Mouse (Mus musculus) forebrain, embryonic 12.5 days (tissue): ENCODE measurements around the gene 1700102P08Rik. TPM values are rescaled to one million over a fixed set of nuclear protein-coding genes. Genes with fewer than 3 reads are reported as not detected.

Experiments used
- ATAC-seq: fragments of 200-750 bp; cut with Nextera tagmentation; 2 replicates; pipeline ENCODE4 v1.8.0; 2017; ENCODE audit warnings: moderate TSS enrichment; ENCODE audit not compliant: low FRiP score
- H3K27ac ChIP-seq: fragments of 300-500 bp; sonication (generic); 2 replicates; pipeline ENCODE4 v1.5.1; 2016; ENCODE audit warnings: mild to moderate bottlenecking
- H3K27me3 ChIP-seq: fragments of 300-500 bp; sonication (generic); 2 replicates; pipeline ENCODE4 v1.6.1; 2016; ENCODE audit warnings: mild to moderate bottlenecking
- H3K36me3 ChIP-seq: fragments of 300-500 bp; sonication (generic); replicated peaks from 2 replicates; pipeline ENCODE4 v1.6.1; 2016; ENCODE audit warnings: mild to moderate bottlenecking
- H3K4me1 ChIP-seq: fragments of 300-500 bp; sonication (generic); 2 replicates; pipeline ENCODE4 v1.6.1; 2016
- H3K4me2 ChIP-seq: fragments of 300-500 bp; sonication (generic); 2 replicates; pipeline ENCODE4 v1.6.1; 2016; ENCODE audit warnings: mild to moderate bottlenecking, moderate library complexity
- H3K4me3 ChIP-seq: fragments of 300-500 bp; sonication (generic); replicated peaks from 2 replicates; pipeline ENCODE4 v1.5.1; 2016; ENCODE audit warnings: mild to moderate bottlenecking
- H3K9ac ChIP-seq: fragments of 300-500 bp; sonication (generic); 2 replicates; pipeline ENCODE4 v1.6.1; 2016; ENCODE audit warnings: mild to moderate bottlenecking
- H3K9me3 ChIP-seq: fragments of 300-500 bp; sonication (generic); 2 replicates; pipeline ENCODE4 v1.6.1; 2016
- WGBS: fragments of 180-500 bp; shearing (Covaris S2); methylation state at CpG from one replicate; pipeline ENCODE4 v1.1.7; 2016; 5-methylcytosine and 5-hydroxymethylcytosine counted together
- polyA plus RNA-seq: library from polyadenylated mRNA; unstranded; fragments of >200 nt; fragmentation: Nextera tagmentation; extraction: Ambion mirVana; gene quantifications from 2 replicates; pipeline ENCODE4 v1.2.1, GENCODE M21; 2016

1700102P08Rik gene
- 1.8 and 1.9 TPM in 2 replicates for polyA plus RNA-seq

GRCm38 (mm10) chr9:108392676-108393075, at the start of gene 1700102P08Rik:
Gene 1700102P08Rik (plus strand): TSS chr9:108392805.
- Histone ChIP-seq H3K9ac (no peak within 1 kb of the TSS), H3K9me3 (no peaks in the 10 kb centered on the region), H3K36me3 (peaks cover 59% of the 10 kb centered on the region), H3K4me1 (no peaks in the 10 kb centered on the region), H3K27ac (no peak within 1 kb of the TSS), H3K4me3 (no peak within 1 kb of the TSS), H3K4me2 (no peak within 1 kb of the TSS), H3K27me3 (no peaks in the 10 kb centered on the region)
- ATAC-seq, result no peak
- 49% methylated on average over 18 of the region's 18 CpGs for WGBS

DNA sequence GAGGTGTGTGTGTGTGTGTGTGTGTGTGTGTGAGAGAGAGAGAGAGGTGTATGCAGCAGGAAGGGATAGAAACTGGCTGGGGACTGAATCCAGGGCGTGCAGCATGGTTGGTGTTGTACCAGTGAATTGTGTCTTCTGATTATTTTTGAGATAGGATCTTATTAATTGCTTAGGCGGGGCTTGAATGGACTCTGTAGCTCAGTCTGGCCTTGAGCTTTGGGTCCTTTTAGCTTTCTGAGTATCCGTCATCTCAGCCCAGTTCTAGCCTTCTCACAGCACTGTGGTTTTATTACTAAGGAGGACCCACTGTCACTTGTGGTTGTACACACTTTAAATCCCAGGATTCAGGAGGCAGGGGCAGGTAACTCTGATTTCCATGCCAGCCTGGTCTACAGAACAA, 49.3 kb upstream of the 1700102P08Rik start:
- Histone ChIP-seq H3K36me3 (no peaks in the 10 kb centered on the region; the same call in 1 of the 2 replicates), H3K9me3 (no peaks in the 10 kb centered on the region), H3K27ac (no peak overlapping the region), H3K4me2 (no peak overlapping the region), H3K9ac (no peak overlapping the region), H3K27me3 (no peaks in the 10 kb centered on the region), H3K4me1 (peaks cover 28% of the 10 kb centered on the region), H3K4me3 (no peak overlapping the region)
- 89% methylated on average over 3 of the region's 3 CpGs for WGBS
- ATAC-seq, result no peak

- Histone ChIP-seq H3K36me3 (no peaks in the 10 kb centered on the region; the same call in 1 of the 2 replicates), H3K4me1 (peaks cover 28% of the 10 kb centered on the region), H3K27me3 (no peaks in the 10 kb centered on the region), H3K9ac (no peak overlapping the region), H3K9me3 (no peaks in the 10 kb centered on the region), H3K27ac (no peak overlapping the region), H3K4me3 (no peak overlapping the region), H3K4me2 (no peak overlapping the region)
- ATAC-seq, result no peak
- WGBS, result 88% methylated on average over 1 of the region's 1 CpGs
Observed at GRCm38 (mm10) chr9:108343835-108344234, 48.8 kb upstream of the 1700102P08Rik start.

- no peak for ATAC-seq
- no peaks in the 10 kb centered on the region for H3K27me3 ChIP-seq
- 87% methylated on average over 4 of the region's 4 CpGs for WGBS
- H3K4me1 ChIP-seq, result peaks cover 34% of the 10 kb centered on the region
- H3K4me2 ChIP-seq, result no peak overlapping the region
- H3K9ac ChIP-seq, result no peak overlapping the region
- H3K4me3 ChIP-seq, result no peak overlapping the region
- H3K36me3 ChIP-seq, result no peaks in the 10 kb centered on the region; the same call in 1 of the 2 replicates
- H3K27ac ChIP-seq, result no peak overlapping the region
- no peaks in the 10 kb centered on the region for H3K9me3 ChIP-seq
Observed at GRCm38 (mm10) chr9:108344471-108344870, 48.1 kb upstream of the 1700102P08Rik start.

GRCm38 (mm10) chr9:108347024-108347423, 45.6 kb upstream of the 1700102P08Rik start:
- 5% methylated on average over 11 of the region's 11 CpGs for WGBS
- peaks cover 22% of the 10 kb centered on the region for H3K4me1 ChIP-seq
- no peaks in the 10 kb centered on the region for H3K9me3 ChIP-seq
- H3K27ac ChIP-seq, result peak overlapping the region; percentile 97
- no peaks in the 10 kb centered on the region for H3K27me3 ChIP-seq
- H3K9ac ChIP-seq, result peak overlapping the region; percentile 85
- peak overlapping the region; percentile 89 for H3K4me3 ChIP-seq
- ATAC-seq, result no peak; the same call in 1 of the 2 replicates
- H3K4me2 ChIP-seq, result peak overlapping the region; percentile 87
- peaks cover 23% of the 10 kb centered on the region for H3K36me3 ChIP-seq

- H3K4me1 ChIP-seq, result peaks cover 22% of the 10 kb centered on the region
- no peaks in the 10 kb centered on the region for H3K9me3 ChIP-seq
- H3K4me2 ChIP-seq, result peak within 1 kb of the TSS; percentile 87
- peak within 1 kb of the TSS; percentile 85 for H3K9ac ChIP-seq
- WGBS, result under 1% methylated on average over 73 of the region's 75 CpGs
- no peaks in the 10 kb centered on the region for H3K27me3 ChIP-seq
- H3K36me3 ChIP-seq, result peaks cover 30% of the 10 kb centered on the region
- peak within 1 kb of the TSS; percentile 89 for H3K4me3 ChIP-seq
- H3K27ac ChIP-seq, result peak within 1 kb of the TSS; percentile 97
- ATAC-seq, result peak; percentile 96
Observed at GRCm38 (mm10) chr9:108347540-108348289, 44.9 kb upstream of the 1700102P08Rik start, which contains the start of gene Usp4. Gene Usp4 (plus strand): TSS chr9:108347853.

- Histone ChIP-seq H3K4me3 (peak overlapping the region; percentile 89), H3K4me2 (peak overlapping the region; percentile 87), H3K9me3 (no peaks in the 10 kb centered on the region), H3K36me3 (peaks cover 35% of the 10 kb centered on the region), H3K4me1 (peaks cover 22% of the 10 kb centered on the region), H3K27ac (peak overlapping the region; percentile 97), H3K9ac (peak overlapping the region; percentile 85), H3K27me3 (no peaks in the 10 kb centered on the region)
- 9% methylated on average over 14 of the region's 14 CpGs for WGBS
- no peak for ATAC-seq
Observed at GRCm38 (mm10) chr9:108348290-108348680, 44.3 kb upstream of the 1700102P08Rik start.

DNA sequence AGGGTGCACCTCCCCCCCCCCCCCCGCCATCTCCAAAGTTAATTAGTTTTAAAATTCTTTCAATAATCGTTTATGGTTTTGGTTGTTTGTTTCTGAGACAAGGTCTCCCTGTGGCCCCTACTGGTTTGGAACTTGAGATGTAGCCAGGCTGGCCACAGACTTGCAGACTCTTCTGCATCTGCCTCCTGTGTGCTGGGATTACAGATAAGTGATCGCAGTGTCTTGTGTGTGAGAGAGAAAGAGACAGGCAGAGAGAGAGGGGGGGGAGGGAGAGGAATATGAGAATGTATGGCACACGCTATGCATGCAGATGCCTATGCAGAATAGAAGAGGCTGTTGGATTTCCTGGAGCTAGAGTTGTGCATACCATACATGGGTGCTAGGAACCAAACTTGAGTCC, 42.9 kb upstream of the 1700102P08Rik start:
- H3K4me2 ChIP-seq, result no peak overlapping the region
- H3K36me3 ChIP-seq, result peaks cover 50% of the 10 kb centered on the region
- no peak for ATAC-seq
- no peak overlapping the region for H3K4me3 ChIP-seq
- WGBS, result 99% methylated on average over 3 of the region's 4 CpGs
- no peaks in the 10 kb centered on the region for H3K27me3 ChIP-seq
- H3K9me3 ChIP-seq, result no peaks in the 10 kb centered on the region
- H3K9ac ChIP-seq, result no peak overlapping the region
- peaks cover 22% of the 10 kb centered on the region for H3K4me1 ChIP-seq
- no peak overlapping the region for H3K27ac ChIP-seq

DNA sequence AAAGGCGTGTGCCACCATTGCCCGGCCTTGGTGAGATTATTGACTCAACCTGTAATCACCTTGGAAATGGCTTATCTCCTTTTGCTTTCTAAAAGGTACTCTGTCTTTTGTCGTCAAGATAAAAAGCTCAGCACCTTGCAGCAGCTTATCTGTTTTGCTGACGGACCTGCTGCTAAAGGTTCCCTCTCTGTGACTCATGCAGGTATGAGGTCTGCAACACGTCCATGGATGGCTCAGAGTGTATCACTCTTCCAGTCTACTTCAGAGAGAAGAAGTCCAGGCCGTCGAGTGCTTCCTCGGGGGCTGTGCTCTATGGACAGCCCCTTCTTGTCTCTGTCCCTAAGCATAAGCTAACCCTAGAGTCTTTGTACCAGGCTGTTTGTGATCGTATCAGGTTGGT, 14.4 kb upstream of the 1700102P08Rik start:
- Histone ChIP-seq H3K27me3 (no peaks in the 10 kb centered on the region), H3K9ac (no peak overlapping the region), H3K27ac (no peak overlapping the region), H3K4me3 (no peak overlapping the region), H3K4me2 (no peak overlapping the region), H3K36me3 (peaks cover 94% of the 10 kb centered on the region), H3K4me1 (no peaks in the 10 kb centered on the region), H3K9me3 (no peaks in the 10 kb centered on the region)
- 93% methylated on average over 9 of the region's 9 CpGs for WGBS
- no peak for ATAC-seq

DNA sequence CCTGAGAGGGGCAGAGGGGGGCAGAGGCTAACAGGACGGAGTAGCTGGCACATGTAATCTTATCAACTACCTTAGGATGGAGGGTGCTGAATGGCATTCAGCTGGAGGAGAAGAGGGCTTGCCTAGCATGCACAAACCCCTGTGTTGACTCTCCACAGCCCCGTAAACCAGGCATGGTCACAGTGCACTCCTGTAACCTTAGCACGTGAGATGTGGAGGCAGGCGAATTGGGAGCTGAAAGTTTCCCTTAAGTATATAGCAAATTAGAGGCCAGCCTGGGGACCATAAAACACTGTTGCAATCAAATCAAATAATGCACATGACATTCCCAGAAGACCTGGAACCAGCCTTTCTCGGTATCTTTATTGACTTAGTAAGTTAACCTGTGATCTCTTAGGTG, 13.9 kb upstream of the 1700102P08Rik start:
- no peak overlapping the region for H3K4me2 ChIP-seq
- no peak overlapping the region for H3K9ac ChIP-seq
- no peak overlapping the region for H3K4me3 ChIP-seq
- H3K27ac ChIP-seq, result no peak overlapping the region
- peaks cover 94% of the 10 kb centered on the region for H3K36me3 ChIP-seq
- no peak for ATAC-seq
- H3K4me1 ChIP-seq, result no peaks in the 10 kb centered on the region
- H3K9me3 ChIP-seq, result no peaks in the 10 kb centered on the region
- WGBS, result 94% methylated on average over 5 of the region's 5 CpGs
- no peaks in the 10 kb centered on the region for H3K27me3 ChIP-seq

GRCm38 (mm10) chr9:108379294-108379693, 13.3 kb upstream of the 1700102P08Rik start:
- Histone ChIP-seq H3K4me3 (no peak overlapping the region), H3K4me1 (no peaks in the 10 kb centered on the region), H3K36me3 (peaks cover 94% of the 10 kb centered on the region), H3K9ac (no peak overlapping the region), H3K9me3 (no peaks in the 10 kb centered on the region), H3K27ac (no peak overlapping the region), H3K4me2 (no peak overlapping the region), H3K27me3 (no peaks in the 10 kb centered on the region)
- no peak for ATAC-seq
- WGBS, result 84% methylated on average over 4 of the region's 4 CpGs

GRCm38 (mm10) chr9:108381382-108381781, 11.2 kb upstream of the 1700102P08Rik start:
- H3K4me1 ChIP-seq, result no peaks in the 10 kb centered on the region
- no peak for ATAC-seq
- peaks cover 96% of the 10 kb centered on the region for H3K36me3 ChIP-seq
- H3K9ac ChIP-seq, result no peak overlapping the region
- no peak overlapping the region for H3K4me3 ChIP-seq
- H3K4me2 ChIP-seq, result no peak overlapping the region
- no peaks in the 10 kb centered on the region for H3K9me3 ChIP-seq
- WGBS, result 95% methylated on average over 9 of the region's 9 CpGs
- no peak overlapping the region for H3K27ac ChIP-seq
- H3K27me3 ChIP-seq, result no peaks in the 10 kb centered on the region

DNA sequence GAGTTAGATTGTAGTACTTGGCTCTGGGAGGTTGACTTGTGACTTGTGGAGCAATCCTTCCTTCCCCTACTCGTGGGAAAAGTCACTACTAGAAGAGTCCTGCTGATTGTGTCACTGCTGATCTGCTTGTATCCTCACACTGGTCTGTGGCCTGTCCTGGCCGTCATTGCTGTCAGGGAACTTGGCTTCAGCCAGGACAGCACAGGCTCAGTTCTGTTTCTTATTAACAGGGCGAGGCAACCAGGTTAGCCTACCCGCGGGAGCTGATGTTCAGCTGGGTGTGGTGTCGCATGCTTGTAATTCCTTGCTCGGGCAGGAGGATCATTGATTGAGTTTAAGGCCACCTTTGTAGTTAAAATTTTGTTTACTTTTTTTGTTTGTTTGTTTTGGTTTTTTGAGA, 7.6 kb upstream of the 1700102P08Rik start:
- no peak overlapping the region for H3K9ac ChIP-seq
- no peaks in the 10 kb centered on the region for H3K9me3 ChIP-seq
- 87% methylated on average over 7 of the region's 7 CpGs for WGBS
- H3K36me3 ChIP-seq, result peaks cover 93% of the 10 kb centered on the region
- H3K4me2 ChIP-seq, result no peak overlapping the region
- H3K27ac ChIP-seq, result no peak overlapping the region
- no peaks in the 10 kb centered on the region for H3K27me3 ChIP-seq
- no peak overlapping the region for H3K4me3 ChIP-seq
- H3K4me1 ChIP-seq, result no peaks in the 10 kb centered on the region
- ATAC-seq, result no peak
